Mouse (Mus musculus) erythroblast, embryonic 14.5 days (primary cell): ENCODE measurements around the gene Nav3. TPM values are rescaled to one million over a fixed set of nuclear protein-coding genes. Genes with fewer than 3 reads are reported as not detected.
"Not testable (repeated sequence)": the region's sequence is repeated elsewhere in the genome, so short reads cannot be mapped to it uniquely, and the experiment has no call there.

ENCODE experiments used
- H3K27me3 ChIP-seq: 2 replicates; pipeline ENCODE4 v1.6.1; 2012; ENCODE audit warnings: inconsistent platforms; ENCODE audit not compliant: control insufficient read depth
- H3K36me3 ChIP-seq: 2 replicates; pipeline ENCODE4 v1.6.1; 2012; ENCODE audit warnings: mild to moderate bottlenecking, inconsistent platforms; ENCODE audit not compliant: control insufficient read depth
- H3K4me1 ChIP-seq: 2 replicates; pipeline ENCODE4 v1.6.1; 2012; ENCODE audit warnings: inconsistent platforms; ENCODE audit not compliant: control insufficient read depth
- H3K4me3 ChIP-seq: replicated peaks from 2 replicates; pipeline ENCODE3; 2012; ENCODE audit warnings: moderate library complexity, mild to moderate bottlenecking, inconsistent platforms
- H3K9me3 ChIP-seq: 2 replicates; pipeline ENCODE4 v1.6.1; 2012; ENCODE audit warnings: low read length, inconsistent platforms, mixed read lengths; ENCODE audit not compliant: control insufficient read depth
- GATA1 ChIP-seq: IDR thresholded peaks from 2 replicates; pipeline ENCODE4 v1.6.1; 2012; ENCODE audit warnings: low read length, inconsistent platforms, mixed read lengths
- TAL1 ChIP-seq: IDR thresholded peaks from 3 replicates; pipeline ENCODE4 v1.6.1; 2012; ENCODE audit warnings: low read length, inconsistent platforms, mixed read lengths
- polyA plus RNA-seq: library from polyadenylated mRNA; stranded (reverse); fragments of >175 nt; gene quantifications from 2 replicates; pipeline ENCODE4 v1.2.3, GENCODE M21; 2012

Gene Nav3
- polyA plus RNA-seq, 1 experiment = not detected

DNA sequence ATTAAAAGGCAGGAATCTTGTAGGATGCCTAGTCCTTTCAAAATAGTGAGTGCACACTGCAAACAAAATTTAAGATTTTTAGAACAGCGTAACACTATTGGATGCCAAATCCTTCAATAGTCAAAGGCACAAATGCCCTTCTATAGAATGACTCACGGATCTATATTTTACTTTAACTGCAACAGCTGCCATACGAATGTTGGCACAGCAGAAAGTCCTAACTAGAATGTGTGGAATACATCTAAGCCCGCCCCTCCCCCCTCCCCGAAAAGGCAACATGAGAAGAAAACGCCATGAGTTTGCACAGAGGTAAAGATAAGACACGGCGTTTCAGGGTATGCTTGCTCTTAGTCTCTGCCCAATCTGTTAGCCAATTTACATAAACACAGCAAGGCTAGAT lies 383.6 kb downstream of the Nav3 start:
- Histone ChIP-seq H3K9me3 (no peaks in the 10 kb centered on the region), H3K4me3 (no peak overlapping the region)
- TF ChIP-seq TAL1 (no peak), GATA1 (no peak)

DNA sequence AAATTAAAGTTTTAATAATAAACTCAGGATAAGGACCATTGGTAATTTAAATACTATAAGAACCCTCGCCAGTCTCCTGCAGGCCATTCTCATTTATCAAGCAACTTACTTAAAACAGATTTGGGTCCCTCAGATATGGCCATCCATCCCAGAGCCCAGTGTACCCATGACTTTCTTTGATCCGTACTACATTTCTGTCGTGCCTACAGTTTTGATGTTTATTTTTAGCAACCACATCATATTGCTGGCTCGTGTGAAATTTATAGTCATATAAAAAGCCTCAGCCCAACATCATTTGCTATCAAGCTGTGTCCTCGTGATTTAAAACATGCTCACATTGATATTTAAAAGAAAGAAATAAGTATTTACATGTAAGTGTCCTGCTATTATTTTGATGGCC lies 394.8 kb downstream of the Nav3 start:
- H3K4me3 ChIP-seq = no peak overlapping the region

More for the DNA sequence above, 383.6 kb downstream of the Nav3 start:
- H3K27me3 ChIP-seq = no peaks in the 10 kb centered on the region
- no peaks in the 10 kb centered on the region for H3K4me1 ChIP-seq
- no peaks in the 10 kb centered on the region for H3K36me3 ChIP-seq

DNA sequence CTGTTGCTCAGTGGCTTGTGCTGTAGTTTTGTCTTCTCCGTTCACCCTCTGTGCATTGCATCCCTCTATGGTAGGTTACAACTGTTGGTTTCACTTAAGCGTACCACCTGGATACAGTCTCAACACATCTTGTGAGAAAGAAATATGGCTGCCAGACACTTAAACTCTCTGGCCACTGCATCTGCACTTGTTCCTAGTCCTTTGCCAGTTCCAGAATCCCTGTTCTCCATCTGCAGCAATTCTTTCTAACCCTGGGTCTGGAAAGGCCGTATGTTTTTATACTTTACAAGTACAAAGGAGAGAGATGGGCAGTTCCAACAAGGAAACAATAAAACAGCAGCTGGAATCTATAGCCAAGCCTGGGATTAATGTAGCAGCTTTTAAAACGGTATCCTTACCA lies 418.5 kb downstream of the Nav3 start:
- no peak for TF ChIP-seq GATA1
- no peak for TF ChIP-seq TAL1
- Histone ChIP-seq H3K27me3 (no peaks in the 10 kb centered on the region), H3K4me3 (no peak overlapping the region), H3K4me1 (no peaks in the 10 kb centered on the region), H3K9me3 (peaks cover 7% of the 10 kb centered on the region), H3K36me3 (no peaks in the 10 kb centered on the region)

More for the DNA sequence above, 394.8 kb downstream of the Nav3 start:
- TF ChIP-seq TAL1 (no peak), GATA1 (no peak)
- H3K4me1 ChIP-seq = no peaks in the 10 kb centered on the region
- H3K36me3 ChIP-seq = no peaks in the 10 kb centered on the region
- H3K27me3 ChIP-seq = no peaks in the 10 kb centered on the region
- no peaks in the 10 kb centered on the region for H3K9me3 ChIP-seq

DNA sequence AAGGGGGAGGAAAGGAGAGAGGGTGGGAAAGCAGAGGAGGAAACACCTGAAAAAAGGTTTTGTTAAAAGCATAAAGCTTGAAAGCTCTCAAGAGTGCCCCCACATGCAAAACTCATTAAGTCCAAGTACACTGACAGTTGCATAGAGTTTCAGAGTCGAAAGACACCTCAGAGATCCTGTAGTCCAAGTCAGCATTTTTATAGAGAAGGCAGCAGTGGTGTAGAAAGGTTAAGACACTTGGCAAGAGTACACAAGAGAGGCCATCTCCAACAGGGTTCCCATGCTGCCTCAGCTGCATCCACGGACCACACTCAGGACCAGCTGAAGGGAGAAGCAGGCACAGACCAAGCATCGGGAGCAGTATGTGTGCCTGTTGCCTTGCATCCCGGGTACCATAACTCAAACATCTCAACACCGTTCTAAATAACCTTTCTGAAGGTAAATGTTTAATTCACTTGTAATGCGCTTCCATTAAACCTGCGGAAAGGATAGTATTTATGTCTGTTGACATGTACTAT lies 421.4 kb downstream of the Nav3 start:
- Histone ChIP-seq H3K9me3 (peaks cover 7% of the 10 kb centered on the region), H3K4me3 (no peak overlapping the region), H3K4me1 (no peaks in the 10 kb centered on the region), H3K36me3 (no peaks in the 10 kb centered on the region), H3K27me3 (no peaks in the 10 kb centered on the region)
- no peak for TF ChIP-seq GATA1
- TF ChIP-seq TAL1 = no peak

DNA sequence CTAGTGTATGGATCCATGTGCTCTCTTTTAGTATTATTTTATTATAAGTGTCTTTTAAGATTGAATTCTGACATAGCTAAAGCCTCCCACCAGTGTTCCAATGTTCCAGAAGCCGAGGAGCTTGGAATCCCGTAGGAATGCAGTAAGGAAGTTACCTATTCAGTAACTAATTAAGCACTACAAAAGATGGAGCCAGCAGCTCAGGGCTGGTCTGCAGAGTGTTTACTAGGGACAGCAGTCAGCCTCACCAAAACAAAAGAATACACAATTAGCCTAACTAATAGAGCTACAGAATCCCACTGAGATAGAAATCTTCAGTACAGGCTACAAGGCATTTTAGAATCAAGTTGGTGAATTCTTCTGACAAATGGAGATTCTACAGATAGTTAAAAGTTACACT lies 431.1 kb downstream of the Nav3 start:
- not testable (repeated sequence) for H3K36me3 ChIP-seq, H3K9me3 ChIP-seq, H3K4me1 ChIP-seq, H3K4me3 ChIP-seq, H3K27me3 ChIP-seq

DNA sequence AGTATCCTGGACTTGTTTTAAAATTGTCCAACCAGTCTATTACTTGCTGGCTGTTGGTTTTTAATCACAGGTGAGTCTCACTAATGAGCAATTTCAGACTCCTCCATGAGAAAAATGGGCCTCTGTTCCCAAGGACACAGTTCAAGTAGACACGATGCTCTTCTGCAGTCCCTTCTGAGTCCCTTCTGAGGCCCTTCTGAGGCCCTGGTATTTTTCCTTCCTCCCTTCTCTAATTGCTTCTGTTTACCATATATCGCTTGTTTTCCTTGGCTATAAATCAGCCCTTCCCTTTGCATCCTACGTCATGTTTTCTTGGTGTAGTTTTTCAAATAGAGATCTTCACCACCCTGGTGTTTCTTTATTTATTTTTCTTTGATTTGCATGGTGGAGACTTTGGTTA lies 433.9 kb downstream of the Nav3 start:
- Histone ChIP-seq H3K27me3 (no peaks in the 10 kb centered on the region), H3K36me3 (no peaks in the 10 kb centered on the region), H3K4me3 (no peak overlapping the region), H3K4me1 (no peaks in the 10 kb centered on the region), H3K9me3 (peaks cover 2% of the 10 kb centered on the region; the same call in 1 of the 2 replicates)
- TF ChIP-seq GATA1 (no peak), TAL1 (no peak)

DNA sequence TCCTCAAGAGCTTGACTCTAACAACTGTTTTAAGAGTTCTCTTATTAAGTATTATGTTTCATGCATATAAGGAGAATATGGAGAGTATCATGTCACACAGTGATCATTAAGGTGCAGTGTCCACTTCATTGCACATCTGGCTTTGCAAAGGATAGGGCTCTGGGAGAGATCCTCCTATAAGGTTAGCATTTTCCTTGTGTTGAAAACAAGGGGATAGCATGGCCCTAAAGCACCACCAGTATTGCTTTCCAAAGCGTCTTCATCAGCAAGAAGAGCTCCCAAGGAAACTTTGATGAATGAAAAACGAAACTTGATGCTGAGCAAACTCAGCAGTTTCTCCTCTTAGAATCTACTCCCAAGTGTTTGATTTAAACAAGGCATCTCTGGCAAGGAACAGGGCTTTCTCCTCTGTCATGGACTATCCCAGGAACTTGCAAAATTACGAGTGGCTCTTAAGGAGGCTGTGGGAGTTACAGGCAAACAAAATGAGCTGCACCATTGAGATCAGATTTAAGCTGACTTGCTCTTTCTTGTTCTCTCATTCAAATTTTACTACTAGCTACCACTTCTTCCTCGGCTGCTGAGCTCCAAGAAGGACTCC lies 436.6 kb downstream of the Nav3 start:
- Histone ChIP-seq H3K4me3 (no peak overlapping the region), H3K4me1 (no peaks in the 10 kb centered on the region), H3K27me3 (no peaks in the 10 kb centered on the region), H3K9me3 (no peaks in the 10 kb centered on the region; the same call in 1 of the 2 replicates), H3K36me3 (no peaks in the 10 kb centered on the region)
- no peak for TF ChIP-seq TAL1
- TF ChIP-seq GATA1 = no peak

DNA sequence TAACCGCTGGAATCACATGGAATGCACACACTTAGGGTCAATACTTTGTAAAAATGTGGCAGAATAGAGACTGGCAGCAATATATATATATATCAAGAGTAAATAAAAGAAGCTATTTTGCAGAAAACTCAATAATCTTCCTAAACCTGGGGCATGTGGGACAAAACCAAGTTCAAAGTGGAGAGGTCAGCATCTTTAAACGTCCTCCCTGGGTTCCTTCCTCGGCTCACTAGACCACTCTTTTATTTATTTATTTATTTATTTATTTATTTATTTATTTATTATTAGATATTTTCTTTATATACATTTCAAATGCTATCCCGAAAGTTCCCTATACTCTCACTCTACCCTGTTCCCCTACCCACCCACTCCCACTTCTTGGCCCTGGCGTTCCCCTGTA lies 454.7 kb downstream of the Nav3 start:
- not testable (repeated sequence) for H3K36me3 ChIP-seq, H3K4me1 ChIP-seq, H3K9me3 ChIP-seq, H3K27me3 ChIP-seq, H3K4me3 ChIP-seq

DNA sequence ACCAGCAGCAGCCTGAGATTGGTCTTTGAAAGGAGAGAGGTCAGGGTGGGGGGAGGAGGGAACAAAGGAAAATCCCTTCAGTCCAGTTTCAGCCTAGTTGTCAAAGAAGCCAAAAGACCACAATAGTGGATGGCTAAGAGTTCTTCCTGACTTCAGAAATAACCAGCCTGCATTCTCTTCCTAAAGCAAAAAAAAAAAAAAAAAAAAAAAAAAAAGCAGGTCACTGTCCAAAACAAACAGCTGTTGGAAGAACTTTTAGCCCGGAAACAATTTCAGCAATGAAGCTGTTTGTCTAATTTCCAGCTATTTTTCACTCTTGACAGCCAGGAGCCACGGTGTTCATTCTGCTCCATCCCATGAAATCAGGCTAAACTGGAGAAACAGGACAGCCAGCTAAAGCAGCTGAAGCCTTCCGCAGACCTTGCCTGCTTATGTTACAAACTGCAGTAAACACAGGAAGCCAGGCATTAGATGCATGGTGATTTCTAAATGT lies 455.2 kb downstream of the Nav3 start:
- Histone ChIP-seq H3K27me3 (no peaks in the 10 kb centered on the region), H3K4me1 (no peaks in the 10 kb centered on the region), H3K4me3 (no peak overlapping the region), H3K36me3 (no peaks in the 10 kb centered on the region), H3K9me3 (no peaks in the 10 kb centered on the region)
- TF ChIP-seq TAL1 (no peak; the same call in 2 of the 3 replicates), GATA1 (no peak)

DNA sequence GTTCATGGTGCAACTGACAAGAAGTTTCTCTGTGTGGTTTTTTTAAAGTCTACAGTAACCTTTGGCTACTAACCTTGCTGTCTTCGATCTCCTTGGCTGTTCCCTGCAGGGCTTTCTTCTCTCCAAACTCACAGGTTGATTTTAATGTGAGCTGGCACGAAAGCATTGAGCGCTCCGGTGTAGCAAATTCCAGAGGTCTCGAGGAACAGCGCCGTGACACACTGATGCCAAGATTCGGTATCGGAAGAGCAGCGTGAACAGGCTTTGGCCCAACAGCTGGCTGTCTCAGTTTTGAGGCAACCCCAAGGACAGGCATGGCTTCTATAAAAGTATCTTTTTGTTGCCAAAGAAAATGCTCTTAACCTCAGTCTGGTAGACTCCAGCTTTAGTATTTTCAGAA lies 456.1 kb downstream of the Nav3 start:
- Histone ChIP-seq H3K36me3 (no peaks in the 10 kb centered on the region), H3K9me3 (0 out of 2 replicates have a peak, but pooled peaks cover under 1% of the 10 kb centered on the region), H3K4me1 (no peaks in the 10 kb centered on the region), H3K27me3 (no peaks in the 10 kb centered on the region), H3K4me3 (no peak overlapping the region)
- TF ChIP-seq GATA1 (no peak), TAL1 (no peak)
